In the genomic region with DNA sequence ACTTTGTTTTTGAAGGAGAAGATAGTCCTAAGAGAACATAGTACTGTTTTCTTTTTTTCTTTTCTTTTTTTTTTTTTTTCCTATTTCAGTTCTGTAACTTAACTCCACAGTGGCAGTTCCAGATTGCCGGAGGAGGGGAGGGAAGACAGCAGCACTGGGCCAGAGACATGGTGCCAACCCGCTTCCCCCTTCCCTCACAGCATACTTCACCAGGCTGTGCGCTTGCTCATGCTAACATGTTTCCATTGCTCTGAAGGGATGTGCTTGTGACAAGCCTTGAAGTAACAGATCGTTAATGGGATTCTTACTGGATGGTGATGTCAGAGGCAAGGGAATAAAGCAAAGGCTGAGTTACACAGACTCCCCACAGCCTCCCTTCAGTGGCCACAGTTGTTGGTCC, we compare ENCODE assay signal across 20 mouse cellular contexts.
DNase-seq lines count a peak whose midpoint lies in the region; ATAC-seq and TF ChIP-seq lines count a peak whose summit lies in the region.
"Had no signal": no experiment of that assay in that cellular context is flagged by ENCODE, and none has a peak within 500 bp of the region (broad histone marks: within the 10 kb centered on the region; RNA-seq: fewer than 3 reads in every experiment).

No protein-coding gene starts in this region.

- H3K9me3 ChIP-seq in forebrain, embryonic 13.5 days (replicated peaks), result no peaks in the 10 kb centered on the region
- no peaks in the 10 kb centered on the region for H3K9me3 ChIP-seq in forebrain, embryonic 12.5 days
- H3K9me3 ChIP-seq in lung, embryonic 14.5 days (ENCODE audit: low read depth, low read length), result no peaks in the 10 kb centered on the region
- H3K9me3 ChIP-seq: heart, embryonic 15.5 days; hindbrain, embryonic 13.5 days; kidney, embryonic 15.5 days had no signal

- no peak overlapping the region for H3K4me2 ChIP-seq in forebrain, embryonic 13.5 days
- H3K4me2 ChIP-seq in forebrain, embryonic 12.5 days, result no peak overlapping the region
- H3K4me2 ChIP-seq in lung, embryonic 14.5 days, result no peak overlapping the region
- H3K4me2 ChIP-seq: heart, embryonic 15.5 days; hindbrain, embryonic 13.5 days; kidney, embryonic 15.5 days; midbrain, embryonic 11.5 days had no signal

- H3K27ac ChIP-seq in forebrain, embryonic 13.5 days, result no peak overlapping the region
- no peak overlapping the region for H3K27ac ChIP-seq in forebrain, embryonic 12.5 days
- no peak overlapping the region for H3K27ac ChIP-seq in lung, embryonic 14.5 days (ENCODE audit: low read depth)
- H3K27ac ChIP-seq: heart, embryonic 15.5 days; hindbrain, embryonic 13.5 days; kidney, embryonic 15.5 days had no signal

- peak; percentile 29 to 54 for DNase-seq in layer of hippocampus, adult 18-20 months (ENCODE audit: low spot score in 2 of 2)
- DNase-seq in layer of hippocampus, adult 9-10 months (ENCODE audit: low spot score), result no peak
- DNase-seq in lung, embryonic 14.5 days, result peak; percentile 4
- no peak for DNase-seq in lung, postnatal 14 days
- peak; percentile 52 for DNase-seq in telencephalon, adult 2 months (ENCODE audit: low read depth, low spot score)
- DNase-seq in thymus, postnatal 10 days (ENCODE audit: low spot score in 2 of 2), result no peak
- DNase-seq: adrenal gland, postnatal 10 days; cerebellum, adult 8-10 months; gastrocnemius, postnatal 36 days; heart, postnatal 36 days; kidney, adult 11 months; kidney, postnatal 36 days; thymus, postnatal 4 days had no signal

- H3K27me3 ChIP-seq in forebrain, embryonic 13.5 days, result no peaks in the 10 kb centered on the region
- H3K27me3 ChIP-seq in forebrain, embryonic 12.5 days, result no peaks in the 10 kb centered on the region
- no peaks in the 10 kb centered on the region for H3K27me3 ChIP-seq in lung, embryonic 14.5 days (ENCODE audit: insufficient read depth, low read length)
- H3K27me3 ChIP-seq: heart, embryonic 15.5 days; hindbrain, embryonic 13.5 days; kidney, embryonic 15.5 days had no signal

- no peaks in the 10 kb centered on the region for H3K4me1 ChIP-seq in forebrain, embryonic 13.5 days
- peaks cover 3% of the 10 kb centered on the region; the same call in 1 of the 2 replicates for H3K4me1 ChIP-seq in forebrain, embryonic 12.5 days
- no peaks in the 10 kb centered on the region for H3K4me1 ChIP-seq in lung, embryonic 14.5 days (ENCODE audit: insufficient read depth)
- H3K4me1 ChIP-seq: heart, embryonic 15.5 days; hindbrain, embryonic 13.5 days; kidney, embryonic 15.5 days had no signal

- ATAC-seq in forebrain, embryonic 13.5 days, result peak; percentile 50; the same call in 1 of the 2 replicates
- ATAC-seq in forebrain, embryonic 12.5 days (ENCODE audit: low FRiP score), result no peak
- no peak for ATAC-seq in lung, embryonic 14.5 days (ENCODE audit: insufficient read depth)
- ATAC-seq: lung, postnatal 0 days had no signal

- no peaks in the 10 kb centered on the region for H3K36me3 ChIP-seq in forebrain, embryonic 13.5 days (ENCODE audit: poor library complexity, severe bottlenecking)
- no peaks in the 10 kb centered on the region for H3K36me3 ChIP-seq in forebrain, embryonic 12.5 days (replicated peaks)
- H3K36me3 ChIP-seq in lung, embryonic 14.5 days (ENCODE audit: insufficient read depth), result no peaks in the 10 kb centered on the region
- H3K36me3 ChIP-seq: heart, embryonic 15.5 days; hindbrain, embryonic 13.5 days; kidney, embryonic 15.5 days had no signal

- TF ChIP-seq CTCF in lung, embryonic 14.5 days (IDR thresholded peaks at IDR 0.05; ENCODE audit: low read depth), result no peak

- WGBS in forebrain, embryonic 13.5 days, result 58% methylated on average over 4 of the region's 4 CpGs
- WGBS in forebrain, embryonic 12.5 days, result 73% methylated on average over 4 of the region's 4 CpGs
- WGBS in lung, embryonic 14.5 days, result 39% methylated on average over 4 of the region's 4 CpGs

- no peak overlapping the region for H3K9ac ChIP-seq in forebrain, embryonic 13.5 days
- H3K9ac ChIP-seq in forebrain, embryonic 12.5 days, result no peak overlapping the region
- no peak overlapping the region for H3K9ac ChIP-seq in lung, embryonic 14.5 days
- H3K9ac ChIP-seq: heart, embryonic 15.5 days; hindbrain, embryonic 13.5 days; kidney, embryonic 15.5 days had no signal

- H3K4me3 ChIP-seq in forebrain, embryonic 13.5 days, result no peak overlapping the region
- no peak overlapping the region for H3K4me3 ChIP-seq in forebrain, embryonic 12.5 days (replicated peaks)
- no peak overlapping the region for H3K4me3 ChIP-seq in lung, embryonic 14.5 days (ENCODE audit: low read depth, low read length)
- H3K4me3 ChIP-seq: heart, embryonic 15.5 days; hindbrain, embryonic 13.5 days; kidney, embryonic 15.5 days had no signal

Comparison
In these comparisons a context has a peak if more than half of its experiments do, and no peak if none do; other contexts are left out.
1. DNase-seq: peak in layer of hippocampus, adult 18-20 months (2 of 2), lung, embryonic 14.5 days (single experiment) and telencephalon, adult 2 months (single experiment); none in layer of hippocampus, adult 9-10 months (single experiment), lung, postnatal 14 days (single experiment) and thymus, postnatal 10 days (0 of 2).